Mouse (Mus musculus) forebrain, embryonic 10.5 days (tissue): Measurements from ENCODE around the gene Dnajc4. TPM values are rescaled to one million over a fixed set of nuclear protein-coding genes. Genes with fewer than 3 reads are reported as not detected.

Source experiments
- DNase-seq: peaks from one replicate; pipeline ENCODE4 v3.0.0-alpha.2; 2017; ENCODE audit warnings: low spot score; ENCODE audit errors: extremely low spot score
- H3K27ac ChIP-seq: fragments of 300-500 bp; sonication (generic); 2 replicates; pipeline ENCODE4 v1.5.1; 2016; ENCODE audit warnings: mild to moderate bottlenecking
- H3K27me3 ChIP-seq: fragments of 300-500 bp; sonication (generic); 2 replicates; pipeline ENCODE4 v1.6.1; 2016; ENCODE audit warnings: mild to moderate bottlenecking; ENCODE audit not compliant: poor library complexity, severe bottlenecking
- H3K36me3 ChIP-seq: fragments of 300-500 bp; sonication (generic); replicated peaks from 2 replicates; pipeline ENCODE4 v1.6.1; 2016; ENCODE audit warnings: mild to moderate bottlenecking, moderate library complexity
- H3K4me1 ChIP-seq: fragments of 300-500 bp; sonication (generic); 2 replicates; pipeline ENCODE4 v1.6.1; 2016
- H3K4me3 ChIP-seq: fragments of 300-500 bp; sonication (generic); 2 replicates; pipeline ENCODE4 v1.5.1; 2016; ENCODE audit warnings: mild to moderate bottlenecking, moderate library complexity
- H3K9me3 ChIP-seq: fragments of 300-500 bp; sonication (generic); 2 replicates; pipeline ENCODE4 v1.6.1; 2016; ENCODE audit warnings: mild to moderate bottlenecking, moderate library complexity
- WGBS: fragments of 180-500 bp; shearing (Covaris S2); methylation state at CpG from one replicate; pipeline ENCODE4 v1.1.7; 2016; 5-methylcytosine and 5-hydroxymethylcytosine counted together
- polyA plus RNA-seq: library from polyadenylated mRNA; unstranded; fragments of >200 nt; fragmentation: Nextera tagmentation; extraction: Ambion mirVana; gene quantifications from 2 replicates; pipeline ENCODE4 v1.2.1, GENCODE M21; 2016

Dnajc4 gene
- polyA plus RNA-seq, 1 experiment from 2014 or later: 19.7 TPM

DNA sequence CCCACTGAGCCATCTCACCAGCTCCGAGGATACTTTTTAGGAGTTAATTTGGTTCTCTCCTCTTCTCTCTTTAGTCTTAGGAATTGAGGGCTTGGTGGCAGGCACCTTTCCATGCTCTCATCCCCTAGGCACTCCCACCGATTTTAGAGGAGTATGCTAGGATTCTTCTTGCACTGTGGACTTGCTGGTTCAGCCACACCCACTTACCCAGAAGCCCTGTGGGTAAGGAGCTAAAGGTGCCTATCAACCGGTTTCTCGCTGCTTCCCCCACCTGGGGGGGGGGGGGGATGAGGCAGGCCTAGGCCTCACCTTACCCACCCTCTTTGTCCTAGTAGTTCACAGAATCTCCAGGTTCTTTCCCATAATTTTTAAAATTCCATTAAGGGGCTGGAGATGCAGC is 44.6 kb downstream of the Dnajc4 start:
- no peaks in the 10 kb centered on the region for H3K9me3 ChIP-seq
- H3K27ac ChIP-seq: no peak overlapping the region
- no peak for DNase-seq
- peaks cover 18% of the 10 kb centered on the region for H3K36me3 ChIP-seq
- no peaks in the 10 kb centered on the region for H3K27me3 ChIP-seq
- H3K4me1 ChIP-seq: peaks cover 28% of the 10 kb centered on the region
- H3K4me3 ChIP-seq: no peak overlapping the region
- 52% methylated on average over 4 of the region's 4 CpGs for WGBS

- DNase-seq: no peak
- H3K27ac ChIP-seq: no peak overlapping the region
- peaks cover 18% of the 10 kb centered on the region for H3K36me3 ChIP-seq
- H3K4me1 ChIP-seq: peaks cover 39% of the 10 kb centered on the region
- WGBS: 93% methylated on average over 6 of the region's 6 CpGs
- H3K4me3 ChIP-seq: no peak overlapping the region
- H3K9me3 ChIP-seq: no peaks in the 10 kb centered on the region
- H3K27me3 ChIP-seq: peaks cover 5% of the 10 kb centered on the region
Measured at GRCm38 (mm10) chr19:6943709-6944108, 48.7 kb downstream of the Dnajc4 start.

GRCm38 (mm10) chr19:6942764-6943163 is 49.6 kb downstream of the Dnajc4 start:
- Histone ChIP-seq H3K27ac (peak overlapping the region; percentile 95), H3K9me3 (no peaks in the 10 kb centered on the region), H3K36me3 (peaks cover 19% of the 10 kb centered on the region), H3K27me3 (peaks cover 14% of the 10 kb centered on the region), H3K4me1 (peaks cover 39% of the 10 kb centered on the region), H3K4me3 (peak overlapping the region; percentile 83)
- DNase-seq: no peak
- 25% methylated on average over 5 of the region's 5 CpGs for WGBS

DNA sequence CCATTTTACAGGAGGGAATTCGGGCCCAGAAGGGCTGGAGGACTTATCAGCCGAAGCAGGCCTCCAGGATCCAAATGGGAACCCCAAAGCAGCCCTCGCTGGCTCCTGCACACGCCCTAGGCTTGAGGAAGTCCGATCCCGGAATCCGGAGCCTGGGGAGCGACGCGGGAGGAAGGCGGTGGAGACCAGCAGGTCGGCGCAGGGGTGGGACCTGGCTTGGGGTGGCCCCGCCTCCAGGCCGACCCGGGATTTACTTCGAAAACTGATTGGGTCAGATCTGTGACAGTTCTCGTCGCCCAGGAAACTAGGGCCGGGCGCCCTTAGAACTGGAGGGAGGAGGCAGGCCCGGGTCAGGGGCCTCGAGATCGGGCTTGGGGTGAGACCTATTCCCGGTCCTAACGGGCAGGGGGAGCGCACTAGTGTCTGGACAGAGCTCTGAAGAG is 50.1 kb downstream of the Dnajc4 start, which contains the start of gene Gpr137:
Gene Gpr137, minus strand, starts transcription at position 232 of the 443 bp plus-strand sequence.
- no peaks in the 10 kb centered on the region for H3K9me3 ChIP-seq
- peaks cover 18% of the 10 kb centered on the region for H3K36me3 ChIP-seq
- H3K4me1 ChIP-seq: peaks cover 39% of the 10 kb centered on the region
- H3K4me3 ChIP-seq: peak within 1 kb of the TSS; percentile 83
- under 1% methylated on average over 27 of the region's 27 CpGs for WGBS
- peak; percentile 92 for DNase-seq
- H3K27ac ChIP-seq: peak within 1 kb of the TSS; percentile 95
- H3K27me3 ChIP-seq: peaks cover 16% of the 10 kb centered on the region

DNA sequence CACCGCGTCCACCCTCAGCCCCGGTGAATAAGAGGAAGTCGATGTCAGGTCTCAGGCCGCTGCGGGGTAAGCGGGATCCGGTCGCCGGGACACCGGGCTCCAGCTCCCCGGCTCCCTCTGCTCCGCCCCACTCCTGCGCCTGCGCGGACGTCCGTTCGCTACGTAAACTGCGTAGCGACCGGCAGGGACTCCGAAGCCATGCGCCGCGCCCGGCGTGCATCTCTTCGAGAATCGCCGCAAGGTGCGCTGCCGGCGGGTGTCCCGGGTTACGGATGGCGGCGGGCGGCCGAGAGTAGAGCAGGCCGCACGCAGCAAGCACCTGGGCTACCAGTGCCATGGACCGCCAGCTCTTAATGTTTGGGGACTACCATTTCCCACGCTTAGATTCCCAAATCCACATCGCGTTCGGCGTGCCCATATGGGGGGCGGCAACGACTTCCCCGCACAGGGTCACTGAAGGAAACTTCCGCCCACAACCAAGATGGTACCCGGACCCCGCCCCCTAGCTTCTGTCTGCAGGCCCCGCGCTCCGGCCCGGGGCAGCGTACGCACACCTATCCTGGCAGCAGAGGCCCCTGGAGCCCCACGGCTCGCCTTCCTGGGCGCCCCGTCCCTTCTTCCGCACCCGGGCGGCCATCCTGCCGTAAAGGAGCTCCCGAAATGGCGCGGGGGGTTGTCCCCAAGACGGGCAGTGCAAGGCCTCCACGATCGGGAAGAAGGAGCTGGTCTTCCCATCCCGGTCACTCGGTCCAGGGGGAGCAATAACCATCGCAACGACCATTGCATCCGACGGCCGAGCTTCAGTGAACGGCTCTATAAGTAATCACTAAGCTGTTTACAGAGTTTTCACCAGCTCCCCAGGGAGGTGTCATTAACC is 50.8 kb downstream of the Dnajc4 start, which contains the start of gene Bad:
Gene Bad, plus strand, starts transcription at position 490 of the 877 bp plus-strand sequence.
- peak; percentile 92 for DNase-seq
- peaks cover 16% of the 10 kb centered on the region for H3K27me3 ChIP-seq
- under 1% methylated on average over 83 of the region's 83 CpGs for WGBS

DNA sequence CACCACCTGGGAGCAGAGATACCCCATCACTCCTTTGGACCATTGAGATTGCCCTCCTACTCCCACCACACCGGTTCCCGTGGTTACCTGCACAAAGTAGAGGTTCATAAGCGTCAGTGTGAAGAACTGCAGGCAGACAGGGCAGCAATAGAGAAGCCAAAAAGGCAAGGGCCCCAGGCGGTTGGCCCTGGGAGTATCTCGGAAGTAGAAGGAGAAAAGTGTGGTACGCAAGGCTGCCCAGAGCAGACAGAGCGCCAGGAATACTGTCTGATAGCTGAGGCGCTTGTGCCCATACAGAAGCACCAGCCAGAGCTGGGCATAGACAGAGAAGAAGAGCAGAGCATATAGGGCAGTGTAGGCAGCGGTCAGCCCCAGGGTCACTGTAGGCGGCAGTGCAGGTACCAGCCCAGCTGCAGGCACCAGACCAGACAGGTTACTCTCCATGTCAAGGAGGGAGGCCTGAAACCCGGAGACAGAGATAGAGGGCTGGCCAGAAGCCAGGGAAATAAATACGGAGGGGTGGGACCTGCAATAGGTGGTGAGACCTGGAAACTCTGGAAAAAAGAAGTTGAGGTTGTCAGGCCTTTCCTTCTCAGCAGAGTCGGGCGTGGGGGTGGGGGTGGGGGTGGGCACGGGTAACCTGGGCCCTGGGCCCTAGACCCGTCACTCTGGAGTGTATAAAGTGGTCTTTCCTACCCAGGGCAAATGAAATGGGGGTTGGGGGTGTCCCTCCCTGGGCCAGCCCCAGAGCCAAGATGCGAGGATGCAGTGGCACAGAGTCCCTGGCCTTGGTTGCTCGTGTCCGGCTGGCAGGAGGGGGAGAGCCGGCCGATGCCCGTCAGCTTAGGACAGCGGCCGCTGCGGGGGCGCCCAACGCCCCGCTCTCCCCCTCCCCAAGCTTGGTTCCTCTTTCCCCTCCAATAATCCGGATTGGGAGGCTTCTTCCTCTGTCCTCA is 51.7 kb downstream of the Dnajc4 start:
- H3K4me1 ChIP-seq: peaks cover 39% of the 10 kb centered on the region
- H3K9me3 ChIP-seq: no peaks in the 10 kb centered on the region
- DNase-seq: no peak
- 20% methylated on average over 29 of the region's 29 CpGs for WGBS
- peak overlapping the region; percentile 95 for H3K27ac ChIP-seq
- peaks cover 15% of the 10 kb centered on the region for H3K36me3 ChIP-seq
- H3K27me3 ChIP-seq: peaks cover 25% of the 10 kb centered on the region
- H3K4me3 ChIP-seq: peak overlapping the region; percentile 83

More for the DNA sequence above, 50.8 kb downstream of the Dnajc4 start, which contains the start of gene Bad:
- peaks cover 39% of the 10 kb centered on the region for H3K4me1 ChIP-seq
- H3K4me3 ChIP-seq: peak within 1 kb of the TSS; percentile 83
- H3K27ac ChIP-seq: peak within 1 kb of the TSS; percentile 95
- H3K36me3 ChIP-seq: peaks cover 18% of the 10 kb centered on the region
- no peaks in the 10 kb centered on the region for H3K9me3 ChIP-seq

DNA sequence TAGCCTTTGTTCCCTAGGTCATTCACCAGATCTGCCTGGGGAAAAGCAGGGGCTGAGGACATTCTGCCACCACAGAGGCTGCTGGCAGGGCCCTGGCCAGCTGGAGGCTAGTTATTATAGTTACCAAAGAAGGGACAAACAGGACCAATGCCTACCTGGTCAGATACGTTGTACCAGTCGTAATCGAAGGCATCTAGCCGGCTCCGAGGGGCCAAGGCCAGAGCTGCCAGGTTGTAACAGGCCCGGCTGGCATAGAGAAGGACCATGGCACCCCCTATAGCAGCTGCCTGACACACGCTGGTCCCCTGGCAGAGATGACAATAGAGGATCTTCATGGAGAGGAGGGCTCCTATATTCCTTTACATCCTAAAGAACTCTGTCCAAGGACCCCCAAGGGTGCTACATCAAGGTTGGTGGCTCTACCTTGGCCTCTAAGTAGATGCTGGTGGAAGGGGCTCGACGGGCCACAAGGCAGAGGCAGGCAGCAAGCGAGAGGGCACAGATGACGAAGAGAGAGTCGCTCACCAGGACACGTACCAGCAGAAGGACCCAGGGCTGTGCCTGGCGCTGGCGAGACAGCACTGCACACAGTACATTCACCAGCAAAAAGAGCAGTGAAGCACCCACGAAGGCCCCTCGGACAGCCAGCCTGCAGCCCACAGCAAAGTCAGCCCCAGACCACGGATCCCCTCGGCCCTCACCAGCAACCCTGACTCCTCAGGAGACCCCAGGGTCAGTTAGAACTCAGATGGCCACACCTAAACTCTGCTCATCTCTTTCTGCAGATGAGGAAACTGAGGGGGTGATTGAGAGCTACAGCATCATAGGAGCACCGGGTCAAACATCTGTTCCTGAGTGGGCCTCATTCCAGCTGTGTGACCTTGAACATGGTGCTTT is 53.0 kb downstream of the Dnajc4 start:
- H3K27ac ChIP-seq: no peak overlapping the region
- peaks cover 40% of the 10 kb centered on the region for H3K4me1 ChIP-seq
- WGBS: 91% methylated on average over 20 of the region's 20 CpGs
- no peak for DNase-seq
- H3K4me3 ChIP-seq: peak overlapping the region; percentile 23; the same call in 1 of the 2 replicates
- H3K9me3 ChIP-seq: no peaks in the 10 kb centered on the region
- 0 out of 2 replicates have a peak, but pooled peaks cover 5% of the 10 kb centered on the region for H3K36me3 ChIP-seq
- H3K27me3 ChIP-seq: peaks cover 38% of the 10 kb centered on the region

Other genes with a start within 250 kb of the Dnajc4 start
- gene Rps6ka4, start 151.9 kb downstream of the Dnajc4 start, polyA plus RNA-seq: 4.9 and 5.4 TPM in 2 replicates
- gene Ccdc88b, start 134.4 kb downstream of the Dnajc4 start, polyA plus RNA-seq: 0.32 and 0.36 TPM in 2 replicates
- gene Trmt112, start 82.9 kb downstream of the Dnajc4 start, polyA plus RNA-seq: 155 and 159 TPM in 2 replicates
- gene Prdx5, start 82.5 kb downstream of the Dnajc4 start, polyA plus RNA-seq: 144 and 154 TPM in 2 replicates
- gene Esrra, start 70.8 kb downstream of the Dnajc4 start, polyA plus RNA-seq: 8.4 and 9.0 TPM in 2 replicates
- 0.55 and 0.60 TPM in 2 replicates for gene Catsperz, start 67.2 kb downstream of the Dnajc4 start, polyA plus RNA-seq
- 0.24 TPM in 1 of 2 replicates, not detected in the other for gene Kcnk4, start 58.1 kb downstream of the Dnajc4 start, polyA plus RNA-seq
- gene Bad, start 50.7 kb downstream of the Dnajc4 start, polyA plus RNA-seq: 55.9 and 59.8 TPM in 2 replicates
- gene Gpr137, start 50.1 kb downstream of the Dnajc4 start, polyA plus RNA-seq: 22.8 and 26.5 TPM in 2 replicates
- gene Ppp1r14b, start 17.6 kb downstream of the Dnajc4 start, polyA plus RNA-seq: 103 TPM in 2 replicates
- gene Plcb3, start 16.1 kb downstream of the Dnajc4 start, polyA plus RNA-seq: 25.2 and 25.8 TPM in 2 replicates
- 106 TPM in 2 replicates for gene Fkbp2, start 12.1 kb downstream of the Dnajc4 start, polyA plus RNA-seq
- 31.0 and 32.9 TPM in 2 replicates for gene Vegfb, start 4.9 kb downstream of the Dnajc4 start, polyA plus RNA-seq
- 18.4 TPM in 2 replicates for gene Nudt22, start 3.5 kb upstream of the Dnajc4 start, polyA plus RNA-seq
- 10.0 and 10.4 TPM in 2 replicates for gene Trpt1, start 3.6 kb upstream of the Dnajc4 start, polyA plus RNA-seq
- 8.8 TPM in 2 replicates for gene Fermt3, start 26.9 kb upstream of the Dnajc4 start, polyA plus RNA-seq
- 456 and 486 TPM in 2 replicates for gene Stip1, start 47.4 kb upstream of the Dnajc4 start, polyA plus RNA-seq
- gene Macrod1, start 64.2 kb upstream of the Dnajc4 start, polyA plus RNA-seq: 3.7 and 3.9 TPM in 2 replicates
- 4.0 and 4.8 TPM in 2 replicates for gene Flrt1, start 113.2 kb upstream of the Dnajc4 start, polyA plus RNA-seq
- 275 and 280 TPM in 2 replicates for gene Otub1, start 213.7 kb upstream of the Dnajc4 start, polyA plus RNA-seq
- gene Cox8a, start 225.0 kb upstream of the Dnajc4 start, polyA plus RNA-seq: 862 and 888 TPM in 2 replicates
- 106 and 107 TPM in 2 replicates for gene Naa40, start 248.6 kb upstream of the Dnajc4 start, polyA plus RNA-seq